7 mouse cellular contexts compared by ENCODE assay signal in genomic region chr5:119400223-119400935, GRCm38 (mm10).
DNase-seq lines count a peak whose midpoint lies in the region; ATAC-seq lines count a peak whose summit lies in the region.

No protein-coding gene starts in this region.

- peak overlapping the region; percentile 13; the same call in 1 of the 2 replicates for H3K4me2 ChIP-seq in midbrain, embryonic 11.5 days
- no peak overlapping the region for H3K4me2 ChIP-seq in midbrain, embryonic 16.5 days (ENCODE audit: low read length)

- WGBS in midbrain, embryonic 11.5 days, result 16% methylated on average over 6 of the region's 6 CpGs
- WGBS in midbrain, embryonic 16.5 days, result 15% methylated on average over 6 of the region's 6 CpGs

- no peaks in the 10 kb centered on the region for H3K9me3 ChIP-seq in midbrain, embryonic 11.5 days (ENCODE audit: control insufficient read depth, low read length)
- H3K9me3 ChIP-seq in midbrain, embryonic 16.5 days (replicated peaks; ENCODE audit: control insufficient read depth, low read length, poor library complexity, severe bottlenecking), result no peaks in the 10 kb centered on the region

- peak overlapping the region; percentile 34; the same call in 1 of the 2 replicates for H3K9ac ChIP-seq in midbrain, embryonic 11.5 days (ENCODE audit: low read length)
- no peak overlapping the region for H3K9ac ChIP-seq in midbrain, embryonic 16.5 days (ENCODE audit: low read depth, low read length)

- H3K27ac ChIP-seq in midbrain, embryonic 11.5 days (ENCODE audit: low read depth, low read length), result peak overlapping the region; percentile 44; the same call in 1 of the 2 replicates
- no peak overlapping the region for H3K27ac ChIP-seq in midbrain, embryonic 16.5 days (ENCODE audit: low read length)

- ATAC-seq in midbrain, embryonic 11.5 days (ENCODE audit: low FRiP score), result no peak
- no peak for ATAC-seq in midbrain, embryonic 16.5 days

- peak; percentile 89 for DNase-seq in midbrain, embryonic 11.5 days (ENCODE audit: low spot score, missing footprints)
- peak; percentile 28 for DNase-seq in heart, postnatal 4 days
- DNase-seq in lung, postnatal 4 days, result peak; percentile 35 to 60
- no peak for DNase-seq in right cerebral cortex, postnatal 10 days (ENCODE audit: low spot score in 2 of 2)
- no peak for DNase-seq in layer of hippocampus, postnatal 36 days
- no peak for DNase-seq in urinary bladder, adult 18-20 months (ENCODE audit: low spot score in 2 of 2)

- no peaks in the 10 kb centered on the region for H3K27me3 ChIP-seq in midbrain, embryonic 11.5 days (ENCODE audit: control insufficient read depth, insufficient read depth, low read length)
- no peaks in the 10 kb centered on the region for H3K27me3 ChIP-seq in midbrain, embryonic 16.5 days (ENCODE audit: control insufficient read depth, insufficient read depth, low read depth, low read length)

- no peaks in the 10 kb centered on the region for H3K36me3 ChIP-seq in midbrain, embryonic 11.5 days (ENCODE audit: control insufficient read depth, insufficient read depth, low read length)
- no peaks in the 10 kb centered on the region for H3K36me3 ChIP-seq in midbrain, embryonic 16.5 days (ENCODE audit: control insufficient read depth, insufficient read depth, low read length)

- peaks cover 11% of the 10 kb centered on the region for H3K4me1 ChIP-seq in midbrain, embryonic 11.5 days (ENCODE audit: control insufficient read depth, insufficient read depth, low read length)
- peaks cover 5% of the 10 kb centered on the region; the same call in 1 of the 2 replicates for H3K4me1 ChIP-seq in midbrain, embryonic 16.5 days (ENCODE audit: control insufficient read depth, insufficient read depth, low read length)

- H3K4me3 ChIP-seq in midbrain, embryonic 11.5 days (ENCODE audit: low read depth, low read length), result no peak overlapping the region
- no peak overlapping the region for H3K4me3 ChIP-seq in midbrain, embryonic 16.5 days (ENCODE audit: low read depth, low read length)

Comparison
In these comparisons a context has a peak if more than half of its experiments do, and no peak if none do; other contexts are left out.
1. DNase-seq: peak in midbrain, embryonic 11.5 days (single experiment), heart, postnatal 4 days (single experiment) and lung, postnatal 4 days (2 of 2); none in right cerebral cortex, postnatal 10 days (0 of 2), layer of hippocampus, postnatal 36 days (0 of 2) and urinary bladder, adult 18-20 months (0 of 2).